Mouse (Mus musculus) adrenal gland, postnatal 36 days (tissue): Measurements from ENCODE around the gene Sf3b6. TPM values are rescaled to one million over a fixed set of nuclear protein-coding genes. Genes with fewer than 3 reads are reported as not detected.

ENCODE experiments used
- DNase-seq, 2 experiments: peaks; one replicate each; pipeline ENCODE4 v3.0.0; 2021; ENCODE audit warnings: mixed read lengths in 1 of 2
- total RNA-seq, 2 experiments: library from RNA; stranded (reverse); gene quantifications; 2 replicates each; pipeline ENCODE4 v1.2.3; 2021

The Sf3b6 gene
- total RNA-seq, 2 experiments from 2014 or later: 104 to 110 TPM

- peak in 1 of 2 experiments; percentile 10 for DNase-seq
Measured at GRCm38 (mm10) chr12:4840741-4841140, 23.4 kb downstream of the Sf3b6 start.

GRCm38 (mm10) chr12:4841392-4841887 lies 24.1 kb downstream of the Sf3b6 start, which contains the start of gene Fkbp1b:
Gene Fkbp1b (minus strand): TSS chr12:4841591.
- DNase-seq: peak; percentile 52 to 68

GRCm38 (mm10) chr12:4842456-4842855 lies 25.1 kb downstream of the Sf3b6 start:
- DNase-seq: no peak

- peak; percentile 91 to 92 for DNase-seq
Measured at GRCm38 (mm10) chr12:4842890-4843597, 25.7 kb downstream of the Sf3b6 start, which contains the start of gene Wdcp. Gene Wdcp (plus strand): TSS chr12:4843303.

- peak; percentile 53 to 56 for DNase-seq
Measured at GRCm38 (mm10) chr12:4843741-4844140, 26.4 kb downstream of the Sf3b6 start.

- peak in 1 of 2 experiments; percentile 11 for DNase-seq
Measured at GRCm38 (mm10) chr12:4856160-4856559, 38.8 kb downstream of the Sf3b6 start.

GRCm38 (mm10) chr12:4856834-4857233 lies 39.5 kb downstream of the Sf3b6 start:
- DNase-seq: no peak

GRCm38 (mm10) chr12:4859241-4859914 lies 42.0 kb downstream of the Sf3b6 start:
- DNase-seq: no peak

- DNase-seq: no peak
Measured at GRCm38 (mm10) chr12:4862672-4863071, 45.3 kb downstream of the Sf3b6 start.

- DNase-seq: no peak
Measured at GRCm38 (mm10) chr12:4863654-4864337, 46.5 kb downstream of the Sf3b6 start.

GRCm38 (mm10) chr12:4864338-4864690 lies 47.0 kb downstream of the Sf3b6 start:
- DNase-seq: no peak

GRCm38 (mm10) chr12:4868924-4869323 lies 51.6 kb downstream of the Sf3b6 start:
- no peak for DNase-seq

- no peak for DNase-seq
Measured at GRCm38 (mm10) chr12:4871260-4871659, 53.9 kb downstream of the Sf3b6 start.

GRCm38 (mm10) chr12:4872273-4872672 lies 54.9 kb downstream of the Sf3b6 start:
- no peak for DNase-seq

GRCm38 (mm10) chr12:4872983-4873477 lies 55.7 kb downstream of the Sf3b6 start:
- DNase-seq: no peak

GRCm38 (mm10) chr12:4873531-4873930 lies 56.2 kb downstream of the Sf3b6 start:
- no peak for DNase-seq

GRCm38 (mm10) chr12:4874161-4874927 lies 57.0 kb downstream of the Sf3b6 start, which contains the start of gene Mfsd2b:
Gene Mfsd2b (minus strand): TSS chr12:4874359.
- DNase-seq: peak; percentile 85 to 86

- DNase-seq: no peak
Measured at GRCm38 (mm10) chr12:4875623-4876022, 58.3 kb downstream of the Sf3b6 start.
